Mouse (Mus musculus) forebrain, embryonic 14.5 days (tissue): ENCODE measurements around the gene Nav1. TPM values are rescaled to one million over a fixed set of nuclear protein-coding genes. Genes with fewer than 3 reads are reported as not detected.

Experiments used
- ATAC-seq: fragments of 200-750 bp; cut with Nextera tagmentation; 2 replicates; pipeline ENCODE4 v1.8.0; 2017; ENCODE audit warnings: mild to moderate bottlenecking, moderate library complexity
- DNase-seq: peaks from one replicate; pipeline ENCODE4 v3.0.0-alpha.2; 2015; ENCODE audit warnings: low spot score
- H3K27ac ChIP-seq: fragments of 300-500 bp; sonication (generic); 2 replicates; pipeline ENCODE4 v1.5.1; 2014; ENCODE audit warnings: low read depth, mild to moderate bottlenecking, control low read depth, low read length, moderate library complexity
- H3K27me3 ChIP-seq: fragments of 300-500 bp; sonication (generic); replicated peaks from 2 replicates; pipeline ENCODE4 v1.6.1; 2014; ENCODE audit warnings: low read length, control low read depth, mixed read lengths; ENCODE audit not compliant: control insufficient read depth, insufficient read depth
- H3K36me3 ChIP-seq: fragments of 300-500 bp; sonication (generic); 2 replicates; pipeline ENCODE4 v1.6.1; 2014; ENCODE audit warnings: low read length, control low read depth; ENCODE audit not compliant: control insufficient read depth, insufficient read depth
- H3K4me1 ChIP-seq: fragments of 300-500 bp; sonication (generic); 2 replicates; pipeline ENCODE4 v1.6.1; 2014; ENCODE audit warnings: antibody characterized with exemption, low read length, control low read depth; ENCODE audit not compliant: control insufficient read depth, insufficient read depth
- H3K4me2 ChIP-seq: fragments of 300-500 bp; sonication (generic); 2 replicates; pipeline ENCODE4 v1.6.1; 2014; ENCODE audit warnings: mild to moderate bottlenecking, control low read depth, low read length
- H3K4me3 ChIP-seq: fragments of 300-500 bp; sonication (generic); 2 replicates; pipeline ENCODE4 v1.5.1; 2014; ENCODE audit warnings: low read depth, low read length, control low read depth
- H3K9ac ChIP-seq: fragments of 300-500 bp; sonication (generic); 2 replicates; pipeline ENCODE4 v1.6.1; 2014; ENCODE audit warnings: mild to moderate bottlenecking, low read length, control low read depth, moderate library complexity
- H3K9me3 ChIP-seq: fragments of 300-500 bp; sonication (generic); replicated peaks from 2 replicates; pipeline ENCODE4 v1.6.1; 2016; ENCODE audit warnings: low read length, control low read depth, mixed read lengths; ENCODE audit not compliant: control insufficient read depth
- WGBS: fragments of 180-500 bp; shearing (Covaris S2); extraction: QIAGEN DNeasy Blood & Tissue Kit; methylation state at CpG from one replicate; pipeline ENCODE4 v1.1.7; 2014; 5-methylcytosine and 5-hydroxymethylcytosine counted together
- polyA plus RNA-seq: library from polyadenylated mRNA; unstranded; fragments of >200 nt; fragmentation: Nextera tagmentation; extraction: Ambion mirVana; gene quantifications from 2 replicates; pipeline ENCODE4 v1.2.1, GENCODE M21; 2014

Gene Nav1
- polyA plus RNA-seq, 1 experiment from 2014 or later = 26.1 TPM

- no peak for ATAC-seq
- no peak overlapping the region for H3K9ac ChIP-seq
- no peak overlapping the region for H3K4me3 ChIP-seq
- DNase-seq = no peak
- no peak overlapping the region for H3K27ac ChIP-seq
- H3K27me3 ChIP-seq = no peaks in the 10 kb centered on the region
- H3K4me2 ChIP-seq = no peak overlapping the region
- H3K9me3 ChIP-seq = no peaks in the 10 kb centered on the region
- WGBS = 99% methylated on average over 3 of the region's 3 CpGs
- H3K36me3 ChIP-seq = peaks cover 72% of the 10 kb centered on the region
- no peaks in the 10 kb centered on the region for H3K4me1 ChIP-seq
Observed at GRCm38 (mm10) chr1:135441861-135442260, 165.2 kb downstream of the Nav1 start.

- Histone ChIP-seq H3K9ac (no peak overlapping the region), H3K4me3 (no peak overlapping the region), H3K4me2 (no peak overlapping the region), H3K4me1 (no peaks in the 10 kb centered on the region), H3K27ac (no peak overlapping the region), H3K27me3 (no peaks in the 10 kb centered on the region), H3K9me3 (no peaks in the 10 kb centered on the region), H3K36me3 (peaks cover 72% of the 10 kb centered on the region)
- WGBS = 88% methylated on average over 6 of the region's 6 CpGs
- no peak for DNase-seq
- no peak for ATAC-seq
Observed at GRCm38 (mm10) chr1:135440986-135441385, 166.1 kb downstream of the Nav1 start.

GRCm38 (mm10) chr1:135438801-135439200, 168.3 kb downstream of the Nav1 start:
- Histone ChIP-seq H3K27ac (no peak overlapping the region), H3K9ac (no peak overlapping the region), H3K4me1 (no peaks in the 10 kb centered on the region), H3K4me3 (no peak overlapping the region), H3K9me3 (no peaks in the 10 kb centered on the region), H3K27me3 (no peaks in the 10 kb centered on the region), H3K36me3 (peaks cover 60% of the 10 kb centered on the region), H3K4me2 (no peak overlapping the region)
- WGBS = 94% methylated on average over 6 of the region's 6 CpGs
- DNase-seq = no peak
- ATAC-seq = no peak

GRCm38 (mm10) chr1:135435823-135436222, 171.3 kb downstream of the Nav1 start:
- Histone ChIP-seq H3K4me1 (peaks cover 5% of the 10 kb centered on the region), H3K27me3 (no peaks in the 10 kb centered on the region), H3K9ac (no peak overlapping the region), H3K27ac (no peak overlapping the region), H3K4me3 (no peak overlapping the region), H3K4me2 (no peak overlapping the region), H3K36me3 (peaks cover 31% of the 10 kb centered on the region), H3K9me3 (no peaks in the 10 kb centered on the region)
- DNase-seq = peak; percentile 67
- WGBS = 43% methylated on average over 2 of the region's 2 CpGs
- peak; percentile 75 for ATAC-seq

GRCm38 (mm10) chr1:135430669-135431017, 176.5 kb downstream of the Nav1 start:
- Histone ChIP-seq H3K36me3 (peaks cover 15% of the 10 kb centered on the region), H3K27me3 (no peaks in the 10 kb centered on the region), H3K4me3 (peak overlapping the region; percentile 95), H3K4me1 (peaks cover 20% of the 10 kb centered on the region), H3K9me3 (no peaks in the 10 kb centered on the region), H3K9ac (peak overlapping the region; percentile 94), H3K4me2 (peak overlapping the region; percentile 57), H3K27ac (peak overlapping the region; percentile 86; the same call in 1 of the 2 replicates)
- DNase-seq (no peak), ATAC-seq (peak; percentile 77)
- WGBS = 2% methylated on average over 14 of the region's 14 CpGs

- H3K36me3 ChIP-seq = peaks cover 20% of the 10 kb centered on the region
- peak within 1 kb of the TSS; percentile 94 for H3K9ac ChIP-seq
- no peaks in the 10 kb centered on the region for H3K9me3 ChIP-seq
- peak within 1 kb of the TSS; percentile 95 for H3K4me3 ChIP-seq
- H3K4me2 ChIP-seq = peak within 1 kb of the TSS; percentile 57
- peaks cover 20% of the 10 kb centered on the region for H3K4me1 ChIP-seq
- H3K27me3 ChIP-seq = no peaks in the 10 kb centered on the region
- H3K27ac ChIP-seq = peak within 1 kb of the TSS; percentile 86
- DNase-seq = peak; percentile 96
- peak; percentile 96 for ATAC-seq
- under 1% methylated on average over 65 of the region's 65 CpGs for whole genome bisulfite sequencing
Observed at GRCm38 (mm10) chr1:135429901-135430668, 177.0 kb downstream of the Nav1 start, which contains the start of gene Ipo9. Ipo9 (minus strand) TSS chr1:135430499.

- Histone ChIP-seq H3K4me3 (no peak overlapping the region), H3K36me3 (peaks cover 44% of the 10 kb centered on the region), H3K9me3 (no peaks in the 10 kb centered on the region), H3K27ac (no peak overlapping the region), H3K4me2 (peak overlapping the region; percentile 57; the same call in 1 of the 2 replicates), H3K27me3 (no peaks in the 10 kb centered on the region), H3K4me1 (peaks cover 20% of the 10 kb centered on the region), H3K9ac (no peak overlapping the region)
- WGBS = 89% methylated on average over 6 of the region's 6 CpGs
- DNase-seq = no peak
- ATAC-seq = no peak
Observed at GRCm38 (mm10) chr1:135427390-135427789, 179.7 kb downstream of the Nav1 start.

GRCm38 (mm10) chr1:135426645-135427044, 180.4 kb downstream of the Nav1 start:
- Histone ChIP-seq H3K27ac (no peak overlapping the region), H3K4me3 (no peak overlapping the region), H3K27me3 (no peaks in the 10 kb centered on the region), H3K9me3 (no peaks in the 10 kb centered on the region), H3K9ac (no peak overlapping the region), H3K36me3 (peaks cover 46% of the 10 kb centered on the region), H3K4me2 (no peak overlapping the region), H3K4me1 (peaks cover 20% of the 10 kb centered on the region)
- no peak for DNase-seq
- no peak for ATAC-seq
- 96% methylated on average over 10 of the region's 10 CpGs for WGBS

- no peaks in the 10 kb centered on the region for H3K27me3 ChIP-seq
- DNase-seq (no peak), ATAC-seq (no peak)
- no peaks in the 10 kb centered on the region for H3K9me3 ChIP-seq
- peaks cover 4% of the 10 kb centered on the region for H3K4me1 ChIP-seq
- H3K4me2 ChIP-seq = no peak overlapping the region
- H3K36me3 ChIP-seq = peaks cover 73% of the 10 kb centered on the region
- H3K27ac ChIP-seq = no peak overlapping the region
- whole genome bisulfite sequencing = 93% methylated on average over 6 of the region's 6 CpGs
- H3K9ac ChIP-seq = no peak overlapping the region
- H3K4me3 ChIP-seq = no peak overlapping the region
Observed at GRCm38 (mm10) chr1:135422772-135423171, 184.3 kb downstream of the Nav1 start.
